Mouse (Mus musculus): Measurements from ENCODE around the gene Olfr561.

The Olfr561 gene

GRCm38 (mm10) chr7:102770921-102771320 lies at the start of gene Olfr561:
Gene Olfr561, plus strand, starts transcription at chr7:102771221.
- no peak for DNase-seq (ENCODE audit: inconsistent age in 2 of 2, low spot score in 1 of 2)

GRCm38 (mm10) chr7:102727391-102727790 lies 43.6 kb upstream of the Olfr561 start, which contains the start of gene Olfr559:
Gene Olfr559, minus strand, starts transcription at chr7:102727491.
- no peak for DNase-seq (ENCODE audit: inconsistent age in 2 of 2, low spot score in 1 of 2)

- DNase-seq (ENCODE audit: inconsistent age in 2 of 2, low spot score in 1 of 2), result no peak
Observed at GRCm38 (mm10) chr7:102733793-102734192, 37.2 kb upstream of the Olfr561 start.

GRCm38 (mm10) chr7:102737705-102738104 lies 33.3 kb upstream of the Olfr561 start:
- DNase-seq (ENCODE audit: inconsistent age in 2 of 2, low spot score in 1 of 2), result no peak

GRCm38 (mm10) chr7:102752086-102752485 lies 18.9 kb upstream of the Olfr561 start:
- peak in 1 of 2 experiments; percentile 47 for DNase-seq (ENCODE audit: inconsistent age in 2 of 2, low spot score in 1 of 2)

GRCm38 (mm10) chr7:102759266-102759665 lies 11.8 kb upstream of the Olfr561 start, which contains the start of the genes Olfr560 and Olfr78:
Gene Olfr560, minus strand, starts transcription at chr7:102759366.
Gene Olfr78, minus strand, starts transcription at chr7:102759471.
- no peak for DNase-seq (ENCODE audit: inconsistent age in 2 of 2, low spot score in 1 of 2)

- DNase-seq (ENCODE audit: inconsistent age in 2 of 2, low spot score in 1 of 2), result no peak
Observed at GRCm38 (mm10) chr7:102803180-102803579, 32.2 kb downstream of the Olfr561 start, which contains the start of gene Olfr564. Gene Olfr564, plus strand, starts transcription at chr7:102803480.
